Mouse (Mus musculus): Measurements from ENCODE around the gene Stau1.
"Not testable (repeated sequence)": the region's sequence is repeated elsewhere in the genome, so short reads cannot be mapped to it uniquely, and the experiment has no call there.

The Stau1 gene

DNA sequence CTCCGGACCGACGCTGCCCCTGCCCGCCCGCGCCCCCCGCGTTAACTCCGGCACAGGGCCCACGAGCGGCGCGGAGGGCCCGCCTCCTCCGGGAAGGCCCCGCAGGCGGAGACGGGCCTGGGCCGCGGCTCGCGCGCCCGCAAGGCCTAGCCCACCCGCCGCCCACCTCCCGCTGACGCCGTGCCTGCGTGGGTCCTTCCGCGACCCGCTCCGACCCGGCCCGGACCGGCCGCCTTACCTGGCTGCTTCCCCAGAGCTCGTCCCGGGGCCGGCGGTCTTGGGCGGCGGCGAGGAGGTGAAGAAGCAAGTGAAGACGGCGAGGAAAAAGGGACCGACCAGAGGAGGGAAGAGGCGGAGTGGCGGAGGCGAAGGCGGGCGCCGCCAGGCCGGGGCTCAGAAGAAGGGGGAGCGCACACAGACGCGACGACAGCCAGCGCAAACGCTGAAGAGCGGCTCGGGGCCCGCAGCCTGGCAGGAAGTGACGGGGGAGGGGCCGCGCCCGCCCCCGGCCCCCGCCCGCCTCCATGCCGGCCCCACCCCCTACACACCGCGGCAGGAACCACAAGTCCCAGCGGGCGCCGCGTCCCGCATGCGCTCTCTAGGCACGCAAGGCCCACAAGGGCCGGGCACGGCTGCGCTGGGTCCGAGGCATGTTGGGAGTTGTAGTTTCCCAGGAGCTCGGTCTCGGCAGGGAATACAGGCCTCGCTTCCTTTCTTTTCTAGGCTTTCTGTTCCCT is at the start of gene Stau1:
TSS of gene Stau1 (minus strand) at position 504 of the 737 bp plus-strand sequence.
- DNase-seq (ENCODE audit: low spot score), result peak; percentile 86

- DNase-seq (ENCODE audit: low spot score), result no peak
These were observed 47.5 kb upstream of the Stau1 start for GRCm38 (mm10) chr2:167043400-167044121.

DNA sequence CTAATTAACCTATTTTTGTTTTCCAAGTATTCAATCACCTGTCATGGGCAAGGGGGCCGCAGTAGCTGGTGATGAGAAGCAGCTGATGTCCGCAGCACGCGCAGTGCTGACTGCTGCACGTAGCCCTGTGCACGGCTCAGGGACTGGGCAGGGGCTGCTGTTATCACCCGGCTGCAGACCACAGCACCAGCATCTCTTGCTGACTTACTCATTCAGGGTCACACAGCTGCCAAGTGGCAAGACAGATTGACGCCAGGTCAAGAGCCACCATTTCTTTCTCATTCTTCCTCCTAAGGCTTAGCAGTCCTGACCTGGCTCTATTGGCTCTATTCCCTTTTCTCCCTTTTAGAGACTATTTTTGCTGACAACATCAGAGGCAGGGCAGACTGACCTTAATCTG is 43.3 kb upstream of the Stau1 start:
- DNase-seq (ENCODE audit: low spot score), result no peak

DNA sequence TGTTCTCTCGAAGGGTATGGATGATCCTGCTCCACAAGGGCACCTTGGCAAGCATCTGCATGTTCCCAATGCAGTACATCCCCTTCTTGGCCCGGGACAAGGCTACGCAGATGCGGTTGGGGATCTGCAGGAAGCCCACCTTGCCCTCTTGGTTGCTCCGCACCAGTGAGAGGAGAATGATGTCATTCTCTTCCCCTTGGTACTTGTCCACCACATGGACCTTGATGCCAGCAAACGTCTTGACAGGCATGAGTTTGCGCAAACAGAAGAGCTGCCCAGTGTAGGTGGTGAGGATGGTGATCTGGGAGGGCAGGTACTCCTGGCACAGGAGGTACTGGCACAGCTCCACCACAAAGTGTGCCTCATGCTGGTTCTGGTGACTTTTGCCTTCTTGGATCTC is 42.6 kb upstream of the Stau1 start:
- no peak for DNase-seq (ENCODE audit: low spot score)

DNA sequence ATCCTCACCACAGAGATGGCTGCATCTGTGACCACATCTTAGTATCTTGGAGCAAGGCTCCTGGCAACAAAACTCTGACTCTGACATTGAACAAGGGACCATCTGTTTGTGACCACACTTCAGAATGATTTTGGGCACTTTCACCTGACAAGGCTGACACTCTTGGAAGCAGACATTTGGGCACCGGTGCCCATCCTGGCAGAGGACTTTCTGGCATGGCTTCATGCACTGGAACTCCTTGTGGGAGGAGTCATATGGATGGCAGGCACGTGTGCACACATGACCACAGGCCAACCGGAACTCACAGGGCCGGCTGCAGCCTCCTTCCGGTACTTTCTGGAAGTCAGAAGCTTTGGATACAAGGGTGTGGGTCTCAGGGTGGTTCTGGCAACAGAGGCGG is 42.2 kb upstream of the Stau1 start:
- DNase-seq (ENCODE audit: low spot score), result no peak

DNA sequence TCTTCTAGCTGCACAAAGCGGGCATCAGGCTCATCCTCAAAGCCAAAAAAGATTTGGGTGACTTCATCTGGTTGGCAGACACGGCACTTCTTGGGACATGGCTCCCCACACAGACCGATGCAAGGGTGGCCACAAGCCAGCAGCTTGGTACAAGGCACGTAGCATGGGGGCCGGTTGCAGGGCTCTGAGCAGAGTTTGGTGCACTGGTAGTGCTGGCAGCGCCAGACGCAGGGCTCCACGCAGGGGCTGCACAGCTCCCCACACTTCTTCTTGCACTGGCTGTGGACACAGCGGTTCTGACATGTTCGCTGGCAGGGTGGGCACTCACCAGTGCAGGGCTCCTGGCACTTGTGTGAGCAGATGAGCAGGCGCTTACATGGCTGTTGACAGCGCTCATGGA is 41.6 kb upstream of the Stau1 start:
- no peak for DNase-seq (ENCODE audit: low spot score)

DNA sequence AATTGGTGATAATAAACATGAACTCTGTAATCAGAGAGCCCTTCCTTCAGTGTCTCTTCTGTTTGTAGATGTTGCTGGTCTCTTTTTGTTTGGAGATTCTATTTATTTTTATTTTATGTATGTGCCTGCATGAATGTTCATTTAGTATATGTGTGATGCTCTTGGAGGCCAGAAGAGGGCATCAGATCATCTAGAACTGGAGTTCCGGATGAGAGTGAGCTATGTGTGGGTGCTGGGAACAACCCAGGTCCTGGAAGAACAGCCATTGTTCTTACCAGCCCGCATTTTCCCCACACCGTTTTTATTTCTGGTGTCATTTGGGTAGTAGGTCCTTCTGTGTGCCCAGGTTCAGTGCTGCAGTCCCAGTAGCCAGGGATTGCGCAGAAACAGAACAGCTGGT is 34.4 kb upstream of the Stau1 start:
- DNase-seq (ENCODE audit: low spot score), result no peak

- DNase-seq (ENCODE audit: low spot score), result no peak
These were observed 32.5 kb upstream of the Stau1 start for GRCm38 (mm10) chr2:167028553-167028952.

DNA sequence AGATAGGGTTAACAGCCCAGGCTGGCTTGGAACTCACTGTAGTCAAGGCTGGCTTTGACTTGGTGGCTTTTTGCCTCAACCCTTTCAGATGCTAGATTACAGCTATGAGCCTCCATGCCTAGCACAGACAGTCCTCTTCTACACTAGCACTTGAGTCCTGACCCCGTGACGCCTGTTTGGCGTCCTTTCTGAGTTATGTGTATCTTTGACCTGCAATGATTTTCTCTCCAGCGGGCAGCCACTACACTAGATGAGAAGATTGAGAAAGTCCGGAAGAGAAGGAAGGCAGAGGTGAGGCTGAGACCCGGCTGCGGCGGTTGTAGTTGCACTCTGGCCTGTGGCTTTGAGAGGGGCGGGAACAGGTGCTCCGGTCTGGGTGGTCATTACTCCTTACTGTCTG is 23.3 kb upstream of the Stau1 start:
- no peak for DNase-seq (ENCODE audit: low spot score)

DNA sequence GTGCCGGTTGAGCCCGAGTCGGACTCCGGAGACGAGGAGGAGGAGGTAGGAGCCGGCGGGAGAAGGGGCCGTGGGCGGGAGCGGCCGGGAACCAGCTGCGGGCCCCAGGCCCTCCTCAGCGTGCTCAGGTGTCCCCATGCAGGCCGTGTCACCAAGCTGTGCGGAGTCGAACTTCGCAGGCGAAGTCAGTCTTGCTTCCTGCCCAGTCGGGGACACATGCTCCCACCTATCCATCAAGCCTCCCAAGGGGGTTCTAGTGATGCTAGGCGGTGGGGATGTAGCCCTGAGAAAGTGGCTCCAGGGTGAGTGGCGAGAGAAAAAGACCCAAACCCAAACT is 19.3 kb upstream of the Stau1 start:
- no peak for DNase-seq (ENCODE audit: low spot score)

- DNase-seq (ENCODE audit: low spot score), result peak; percentile 95
These were observed 18.7 kb upstream of the Stau1 start, which contains the start of gene Ddx27 for GRCm38 (mm10) chr2:167014702-167015381. Ddx27 (plus strand) TSS chr2:167015193.

DNA sequence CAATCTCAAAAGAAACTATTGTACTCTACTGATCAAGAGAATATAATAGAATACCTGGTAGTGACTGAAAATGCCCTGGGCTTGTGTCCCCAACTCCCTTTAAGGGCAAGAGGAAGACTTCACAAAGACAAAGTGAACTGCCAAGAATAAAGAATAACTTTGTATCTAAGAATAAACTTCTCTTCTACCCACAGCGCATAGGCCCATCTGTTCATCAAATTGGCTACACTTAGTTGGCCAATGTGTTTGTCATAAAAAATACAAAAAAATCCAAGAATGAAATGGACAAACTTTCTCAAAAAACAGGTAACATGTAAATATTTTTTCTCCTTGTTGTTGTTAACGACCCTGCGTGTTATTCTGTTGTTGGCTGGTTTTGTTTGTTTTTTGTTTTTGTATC is 14.4 kb upstream of the Stau1 start:
- no peak for DNase-seq (ENCODE audit: low spot score)

DNA sequence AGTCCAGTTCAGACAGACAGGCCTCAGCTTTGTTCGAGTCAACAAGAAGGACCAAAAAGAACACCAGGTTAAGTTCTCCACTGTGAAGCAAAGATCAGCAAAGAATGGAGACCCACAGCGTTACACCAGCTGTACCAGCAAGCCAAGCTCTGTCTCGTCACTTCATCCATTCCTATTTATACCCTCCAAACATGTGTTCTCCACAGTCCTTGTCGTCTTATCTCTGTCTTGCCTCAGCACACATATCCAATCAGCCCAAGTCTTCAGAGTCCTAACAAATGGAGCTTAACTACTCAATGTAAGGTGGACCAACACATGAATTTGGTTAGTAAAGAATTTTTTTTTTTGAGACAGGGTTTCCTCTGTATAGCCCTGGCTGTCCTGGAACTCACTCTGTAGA is 13.4 kb upstream of the Stau1 start:
- no peak for DNase-seq (ENCODE audit: low spot score)

DNA sequence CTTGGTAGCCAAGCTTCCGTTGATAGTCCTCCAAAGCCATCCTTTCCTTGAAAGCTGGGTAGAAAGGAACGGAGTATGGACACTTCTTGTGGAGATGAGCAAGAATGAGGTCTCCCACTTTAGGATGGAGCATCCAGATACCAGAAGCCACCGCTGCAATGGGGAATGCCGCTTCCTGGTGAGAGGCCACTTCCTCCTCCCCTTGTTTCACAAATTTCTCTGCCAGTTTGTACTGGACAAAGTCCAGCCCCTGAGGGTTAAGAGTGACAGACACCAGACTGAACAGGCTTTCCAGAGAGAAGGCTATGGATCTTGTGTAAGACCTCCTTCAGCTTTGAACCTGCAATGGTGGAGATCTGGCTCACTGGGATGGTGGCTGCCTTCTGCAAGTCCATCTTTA is 11.5 kb upstream of the Stau1 start:
- DNase-seq (ENCODE audit: low spot score), result not testable (repeated sequence)

DNA sequence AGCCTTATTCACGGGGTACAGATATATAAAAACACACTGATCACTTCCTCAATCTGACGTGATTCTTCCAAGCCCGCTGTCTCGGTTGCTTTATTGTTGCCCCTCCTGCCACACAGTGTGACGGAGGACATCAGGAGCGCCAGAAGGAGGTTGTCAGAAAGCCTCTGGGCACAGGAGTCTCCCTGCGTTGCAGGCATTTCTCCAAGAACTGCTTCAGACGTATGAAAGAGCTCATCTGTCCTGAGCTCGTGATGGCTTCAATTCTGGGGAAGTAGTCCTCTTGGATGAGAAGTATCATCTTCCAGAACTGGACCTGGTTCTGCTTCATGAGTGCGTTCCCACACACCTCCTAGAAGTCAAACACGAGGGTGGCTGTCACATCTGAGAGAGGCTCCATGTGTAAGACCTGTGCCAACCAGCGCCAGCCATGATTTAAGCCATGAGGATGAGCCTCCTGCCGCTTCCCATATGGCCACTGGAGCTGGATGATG is 10.9 kb upstream of the Stau1 start:
- DNase-seq (ENCODE audit: low spot score), result no peak

GRCm38 (mm10) chr2:167006355-167006754 is 10.3 kb upstream of the Stau1 start:
- DNase-seq (ENCODE audit: low spot score), result no peak

GRCm38 (mm10) chr2:167004099-167004854 is 8.2 kb upstream of the Stau1 start:
- peak; percentile 46 for DNase-seq (ENCODE audit: low spot score)

- DNase-seq (ENCODE audit: low spot score), result no peak
These were observed 5.4 kb upstream of the Stau1 start for GRCm38 (mm10) chr2:167001486-167001885.

DNA sequence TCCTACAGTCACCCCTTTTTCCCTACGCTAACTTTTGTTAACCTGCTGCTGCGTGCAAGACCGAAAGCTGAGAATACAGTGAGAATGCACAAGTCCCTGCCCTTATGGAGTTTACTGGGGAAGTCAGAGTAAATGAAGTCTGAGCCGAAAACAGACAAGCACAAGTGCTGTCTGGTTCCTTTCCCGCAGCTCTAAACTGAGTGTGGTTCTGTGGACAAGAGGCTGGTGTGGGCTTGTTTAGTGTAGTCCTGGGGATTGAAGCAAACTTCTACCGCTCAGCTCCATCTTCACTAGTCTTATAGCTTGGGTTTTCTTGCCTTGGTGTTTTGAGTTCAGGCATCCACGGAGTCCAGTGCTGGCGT is 415 bp upstream of the Stau1 start:
- DNase-seq (ENCODE audit: low spot score), result no peak

DNA sequence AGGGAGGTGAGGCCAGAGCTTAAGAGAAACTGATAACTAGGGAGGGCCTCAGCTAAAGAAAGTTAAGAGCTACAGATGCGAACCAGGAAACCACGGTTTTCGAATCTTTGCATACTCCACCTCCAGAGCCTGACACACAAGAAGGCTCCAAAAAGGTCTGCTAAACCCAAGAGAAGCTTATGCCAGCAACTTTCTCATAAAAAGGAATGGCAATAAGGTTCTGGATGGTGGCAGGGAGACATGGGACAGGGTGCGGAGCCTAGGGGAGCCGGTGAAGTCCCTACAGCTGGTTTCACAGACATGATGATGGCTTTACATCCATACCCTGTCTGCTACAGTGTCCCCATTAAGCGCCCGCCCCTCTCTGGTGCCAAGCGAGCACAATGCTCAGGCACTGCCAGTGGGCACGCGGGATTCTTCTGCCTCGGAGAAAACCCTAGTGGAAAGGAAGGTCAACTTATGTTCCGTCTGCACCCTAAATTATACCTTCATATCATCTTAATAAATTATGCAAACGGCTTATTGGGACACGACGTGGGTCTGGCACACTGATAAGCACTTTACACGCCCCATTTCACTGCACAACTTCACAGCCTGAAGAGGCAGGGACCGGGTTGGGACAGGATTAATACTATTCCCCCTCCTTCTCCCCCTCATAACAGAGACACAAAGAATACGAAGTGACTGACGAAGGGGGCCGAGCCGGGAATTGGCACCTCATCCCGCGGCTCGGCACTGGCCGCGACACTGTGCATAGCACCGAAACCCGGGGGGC is 891 bp downstream of the Stau1 start:
- peak; percentile 12 for DNase-seq (ENCODE audit: low spot score)

GRCm38 (mm10) chr2:166991945-166992344 is 4.2 kb downstream of the Stau1 start:
- DNase-seq (ENCODE audit: low spot score), result no peak

DNA sequence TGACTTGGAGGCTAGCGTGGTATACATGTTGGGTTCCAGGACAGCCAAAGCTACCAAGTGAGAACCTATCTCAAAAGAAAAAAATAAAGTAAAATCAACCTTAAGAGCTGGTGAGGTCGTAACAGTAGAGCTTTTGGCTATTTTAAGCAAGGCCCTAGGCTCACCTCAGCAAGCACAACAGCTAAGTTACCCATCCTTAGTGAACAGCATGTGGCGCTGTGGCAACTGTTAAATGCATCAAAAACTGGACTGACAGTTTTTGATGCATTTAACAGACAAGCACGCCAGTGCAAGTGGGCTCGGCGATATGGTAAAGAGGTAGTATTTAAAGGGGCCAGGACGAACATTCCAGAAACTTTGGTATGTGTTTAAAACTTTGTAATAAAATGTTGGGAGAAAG is 5.2 kb downstream of the Stau1 start:
- DNase-seq (ENCODE audit: low spot score), result no peak

Measured in urinary bladder, postnatal 25 days (tissue).